Mouse (Mus musculus): ENCODE measurements around the gene Bysl.

The Bysl gene

DNA sequence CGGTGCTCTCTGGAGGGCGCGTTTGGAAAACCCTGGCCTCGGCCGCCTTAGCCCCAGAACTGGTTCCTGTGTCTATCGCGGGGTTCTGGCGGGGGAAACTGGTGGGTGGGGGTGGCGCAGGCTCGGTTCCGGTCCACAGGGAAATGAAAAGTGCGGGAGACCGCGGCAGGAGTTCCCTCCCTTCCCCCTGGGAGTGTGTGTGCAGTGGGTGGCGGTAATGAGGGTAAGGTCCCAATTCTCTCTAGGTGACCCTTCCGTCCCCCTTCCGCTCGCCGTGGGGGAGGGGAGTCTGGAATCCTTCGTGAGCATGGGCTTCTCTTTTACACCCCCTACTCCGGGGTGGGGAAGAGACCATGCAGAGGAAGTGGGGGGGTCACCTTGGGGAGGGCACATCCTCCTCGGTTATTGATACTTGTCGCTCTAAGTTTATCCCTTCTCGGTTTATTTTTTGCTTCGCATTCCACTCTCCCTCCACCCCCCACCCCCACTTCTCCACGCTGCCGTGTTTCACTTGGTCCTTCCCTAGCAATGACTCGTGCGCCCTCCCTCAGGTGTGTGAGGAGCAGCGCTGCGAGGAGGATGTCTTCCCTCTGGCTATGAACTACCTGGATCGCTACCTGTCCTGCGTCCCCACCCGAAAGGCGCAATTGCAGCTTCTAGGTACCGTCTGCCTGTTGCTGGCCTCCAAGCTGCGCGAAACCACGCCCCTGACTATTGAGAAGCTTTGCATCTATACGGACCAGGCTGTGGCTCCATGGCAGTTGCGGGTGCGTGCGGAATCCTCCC lies 16.9 kb downstream of the Bysl start:
- no peak for DNase-seq (ENCODE audit: low spot score)

- DNase-seq (ENCODE audit: low spot score): no peak
Measured at GRCm38 (mm10) chr17:47593854-47594182, 17.5 kb downstream of the Bysl start.

GRCm38 (mm10) chr17:47593215-47593853 lies 18.0 kb downstream of the Bysl start:
- peak; percentile 85 for DNase-seq (ENCODE audit: low spot score)

DNA sequence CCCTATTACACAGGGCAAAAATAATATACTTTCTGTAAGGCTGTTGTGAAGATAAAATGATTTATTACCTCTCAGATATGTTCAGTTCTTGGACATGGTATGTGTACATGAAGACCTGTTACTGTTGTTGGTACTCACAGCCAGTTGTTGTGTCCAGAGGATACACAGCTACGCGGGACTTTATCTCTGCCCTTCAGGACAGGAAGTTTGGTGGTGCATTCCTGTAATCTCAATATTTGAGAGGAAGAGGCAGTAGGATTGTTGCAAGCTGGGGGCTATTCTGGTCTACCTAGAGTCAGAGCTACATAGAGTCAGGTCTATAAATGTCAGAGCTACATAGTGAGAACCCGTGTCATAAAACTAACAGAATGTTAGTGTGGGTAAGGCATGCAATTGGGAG lies 20.2 kb downstream of the Bysl start:
- no peak for DNase-seq (ENCODE audit: low spot score)

DNA sequence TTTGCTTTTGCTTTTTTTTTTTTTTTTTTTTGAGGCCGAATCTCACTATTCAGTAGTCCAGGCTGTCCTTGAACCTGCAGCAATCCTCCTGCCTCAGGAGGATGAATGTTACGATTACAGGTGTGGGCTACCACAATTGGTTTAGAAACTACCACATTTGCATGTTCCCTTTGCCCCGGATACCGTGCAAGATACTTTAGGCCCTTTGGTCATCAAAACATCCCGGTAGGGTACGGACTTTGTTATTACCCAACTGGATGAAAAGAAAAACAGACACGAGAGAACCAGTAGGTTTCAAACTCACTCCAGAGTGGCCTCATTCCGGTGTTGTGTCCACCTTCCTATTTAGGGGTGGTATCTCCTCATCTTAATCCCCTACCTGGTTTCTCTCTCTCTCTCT lies 22.8 kb downstream of the Bysl start:
- no peak for DNase-seq (ENCODE audit: low spot score)

GRCm38 (mm10) chr17:47580962-47581361 lies 30.3 kb downstream of the Bysl start:
- DNase-seq (ENCODE audit: low spot score): no peak

DNA sequence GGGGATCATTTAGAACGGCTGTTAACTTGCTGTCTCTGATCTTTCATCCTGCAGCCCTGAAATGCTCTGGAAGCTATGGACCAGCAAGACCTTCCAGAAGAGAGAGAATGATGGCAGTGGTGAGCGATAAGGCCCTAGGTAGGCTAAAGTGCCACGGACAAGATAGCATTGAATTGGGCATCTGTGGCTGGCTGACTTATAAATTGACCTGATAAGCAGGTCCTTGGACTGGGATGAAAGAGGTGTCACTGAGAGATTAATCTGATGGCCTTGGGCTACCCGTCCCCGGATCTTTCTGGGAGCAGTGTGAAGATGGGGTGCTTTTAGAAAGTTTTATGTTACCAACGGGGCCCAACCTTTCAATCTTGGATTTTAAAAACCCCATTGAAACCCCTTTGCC lies 32.6 kb downstream of the Bysl start:
- DNase-seq (ENCODE audit: low spot score): no peak

DNA sequence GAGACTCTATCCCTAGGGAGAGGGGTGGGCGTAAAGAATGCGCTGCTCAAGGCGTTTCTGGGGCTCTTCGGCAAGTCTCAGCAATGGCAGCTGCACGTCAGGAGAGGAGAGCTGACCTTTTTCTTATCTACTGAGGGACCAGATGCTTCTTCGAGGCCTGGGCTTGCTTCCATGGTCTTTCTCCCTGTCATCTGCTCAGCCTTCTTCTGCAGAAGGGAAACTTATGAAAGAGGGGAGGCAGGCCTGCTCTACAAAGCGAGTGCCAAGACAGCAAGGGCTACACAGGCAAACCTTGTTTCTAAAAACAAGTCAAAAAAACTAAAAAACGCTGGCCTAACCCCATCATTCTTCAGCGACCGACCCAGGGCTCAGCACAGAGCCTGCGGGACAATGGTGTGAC lies 36.5 kb downstream of the Bysl start:
- DNase-seq (ENCODE audit: low spot score): no peak

- DNase-seq (ENCODE audit: low spot score): no peak
Measured at GRCm38 (mm10) chr17:47574028-47574427, 37.3 kb downstream of the Bysl start.

DNA sequence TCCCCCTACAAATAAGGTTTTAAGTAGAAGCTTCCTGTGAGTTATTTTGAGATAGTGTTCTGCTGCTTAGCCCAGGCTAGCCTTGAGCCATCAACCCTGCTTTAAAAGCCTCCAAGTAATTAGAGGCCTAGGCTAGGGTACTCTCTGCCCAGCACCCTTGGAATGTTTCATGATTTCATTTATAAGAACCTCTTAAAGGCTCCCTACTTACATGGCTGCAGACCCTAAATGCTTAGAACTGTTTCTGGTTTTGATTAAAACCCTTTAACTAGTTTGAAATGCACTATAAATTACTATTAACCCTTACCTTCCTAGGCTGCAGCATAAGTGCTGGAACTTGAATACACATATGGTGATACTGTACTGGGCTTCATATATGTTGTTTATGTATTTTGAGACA lies 38.9 kb downstream of the Bysl start:
- DNase-seq (ENCODE audit: low spot score): no peak

DNA sequence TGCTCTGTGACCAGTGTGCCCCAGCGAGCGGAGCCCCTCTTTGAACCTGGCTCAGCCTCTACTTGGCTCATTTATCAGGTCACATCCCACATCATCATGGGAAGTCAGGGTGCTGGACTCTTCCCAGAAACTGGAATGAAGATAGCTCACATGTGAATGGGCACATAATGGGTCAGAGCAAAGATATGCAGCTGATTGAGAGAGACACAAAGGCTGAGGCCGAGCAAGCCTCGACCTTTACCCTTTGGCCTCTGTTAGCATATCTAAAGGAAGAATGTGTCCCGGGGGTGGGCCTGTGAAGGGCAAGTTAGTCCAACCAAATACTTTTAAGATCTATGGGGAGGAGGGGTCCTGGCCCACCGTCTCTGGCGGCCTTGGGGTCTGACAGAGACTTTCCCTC lies 39.7 kb downstream of the Bysl start:
- DNase-seq (ENCODE audit: low spot score): no peak

- no peak for DNase-seq (ENCODE audit: low spot score)
Measured at GRCm38 (mm10) chr17:47568951-47569527, 42.3 kb downstream of the Bysl start.

- DNase-seq (ENCODE audit: low spot score): no peak
Measured at GRCm38 (mm10) chr17:47568389-47568788, 42.9 kb downstream of the Bysl start.

- DNase-seq (ENCODE audit: low spot score): no peak
Measured at GRCm38 (mm10) chr17:47567271-47567670, 44.0 kb downstream of the Bysl start.

DNA sequence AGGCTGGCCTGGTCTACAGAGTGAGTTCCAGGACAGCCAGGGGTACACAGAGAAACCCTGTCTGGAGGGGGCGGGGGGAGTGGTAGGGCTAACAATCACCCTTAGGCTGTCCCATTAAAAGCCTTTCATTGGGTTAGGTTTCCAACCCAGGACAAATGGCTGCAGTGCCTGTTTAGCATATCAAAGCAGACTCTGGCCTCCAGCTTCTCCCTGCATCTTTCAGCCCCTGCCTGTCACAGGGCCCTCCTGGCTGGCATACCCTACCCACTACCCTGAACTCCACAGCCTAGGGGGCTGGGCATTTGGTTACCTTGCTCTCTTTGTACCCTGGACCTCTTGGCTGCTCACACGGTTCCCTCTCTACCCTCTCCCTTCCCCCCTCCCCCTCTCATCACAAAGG lies 45.2 kb downstream of the Bysl start:
- no peak for DNase-seq (ENCODE audit: low spot score)

GRCm38 (mm10) chr17:47564612-47565011 lies 46.7 kb downstream of the Bysl start:
- DNase-seq (ENCODE audit: low spot score): no peak

- DNase-seq (ENCODE audit: low spot score): no peak
Measured at GRCm38 (mm10) chr17:47562875-47563274, 48.4 kb downstream of the Bysl start.

- no peak for DNase-seq (ENCODE audit: low spot score)
Measured at GRCm38 (mm10) chr17:47559726-47560125, 51.6 kb downstream of the Bysl start.

GRCm38 (mm10) chr17:47557179-47557578 lies 54.1 kb downstream of the Bysl start:
- DNase-seq (ENCODE audit: low spot score): no peak

GRCm38 (mm10) chr17:47554621-47555020 lies 56.7 kb downstream of the Bysl start:
- no peak for DNase-seq (ENCODE audit: low spot score)

DNA sequence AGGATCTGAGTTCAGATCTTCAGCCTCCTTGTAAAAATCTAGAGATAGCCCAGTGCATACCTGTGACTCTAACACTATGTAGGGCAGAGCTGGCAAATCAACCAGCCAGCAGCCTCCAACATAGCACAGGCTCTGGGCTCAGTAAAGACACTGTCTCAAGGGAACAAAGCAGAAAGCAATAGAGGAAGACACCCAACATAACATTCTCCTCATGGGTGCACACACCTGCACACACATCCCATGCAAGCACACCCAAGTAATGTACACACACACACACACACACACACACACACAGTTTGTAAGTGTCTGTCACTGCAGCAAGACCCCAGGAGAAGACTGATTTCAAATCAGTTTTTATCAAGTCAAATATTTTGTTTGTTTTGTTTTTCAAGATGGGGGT lies 58.3 kb downstream of the Bysl start:
- no peak for DNase-seq (ENCODE audit: low spot score)

- DNase-seq (ENCODE audit: low spot score): no peak
Measured at GRCm38 (mm10) chr17:47551049-47551448, 60.2 kb downstream of the Bysl start.
